Mouse (Mus musculus) naive thymus-derived CD4-positive, alpha-beta T cell, adult 5 months (primary cell): Measurements from ENCODE around the gene Pglyrp2. TPM values are rescaled to one million over a fixed set of nuclear protein-coding genes. Genes with fewer than 3 reads are reported as not detected.

Experiments used
- polyA plus RNA-seq: library from polyadenylated mRNA; unstranded; fragments of 100-300 nt; shearing (Covaris generic); gene quantifications from one replicate; pipeline ENCODE4 v1.2.1, GENCODE M21; 2017

Pglyrp2 gene
- 37.1 TPM for polyA plus RNA-seq

GRCm38 (mm10) chr17:32424034-32424433 lies at the start of gene Pglyrp2:
Pglyrp2 (minus strand) TSS chr17:32424167.

GRCm38 (mm10) chr17:32452482-32452881 lies 28.5 kb upstream of the Pglyrp2 start, which contains the start of gene Cyp4f39:
Cyp4f39 (plus strand) TSS chr17:32452723.

GRCm38 (mm10) chr17:32403417-32403816 lies 20.6 kb downstream of the Pglyrp2 start, which contains the start of gene Rasal3:
Rasal3 (minus strand) TSS chr17:32403583.

GRCm38 (mm10) chr17:32389101-32389659 lies 34.8 kb downstream of the Pglyrp2 start, which contains the start of gene Wiz:
Wiz (minus strand) TSS chr17:32389439.

Other genes with a start within 250 kb of the Pglyrp2 start
- not detected for gene Ephx3, start 234.6 kb downstream of the Pglyrp2 start, polyA plus RNA-seq
- 329 TPM for gene Brd4, start 139.4 kb downstream of the Pglyrp2 start, polyA plus RNA-seq
- gene Akap8, start 102.9 kb downstream of the Pglyrp2 start, polyA plus RNA-seq = 287 TPM
- gene Akap8l, start 73.6 kb downstream of the Pglyrp2 start, polyA plus RNA-seq = 339 TPM
- 20.4 TPM for gene Wiz, start 34.7 kb downstream of the Pglyrp2 start, polyA plus RNA-seq
- gene Rasal3, start 20.6 kb downstream of the Pglyrp2 start, polyA plus RNA-seq = 735 TPM
- not detected for gene Cyp4f39, start 28.6 kb upstream of the Pglyrp2 start, polyA plus RNA-seq
- 1.1 TPM for gene Cyp4f17, start 81.9 kb upstream of the Pglyrp2 start, polyA plus RNA-seq
- gene Cyp4f16, start 112.4 kb upstream of the Pglyrp2 start, polyA plus RNA-seq = 6.3 TPM
- not detected for gene Cyp4f37, start 197.1 kb upstream of the Pglyrp2 start, polyA plus RNA-seq
- gene Cyp4f40, start 234.7 kb upstream of the Pglyrp2 start, polyA plus RNA-seq = not detected